Mouse (Mus musculus) embryonic fibroblast, embryonic 13.5 days (primary cell): ENCODE measurements around the gene Dab2ip. TPM values are rescaled to one million over a fixed set of nuclear protein-coding genes. Genes with fewer than 3 reads are reported as not detected.

Experiments used
- H3K27ac ChIP-seq: 2 replicates; pipeline ENCODE4 v1.5.1; 2012; ENCODE audit warnings: low read length, control low read depth, inconsistent platforms; ENCODE audit not compliant: insufficient read depth
- H3K4me1 ChIP-seq: 2 replicates; pipeline ENCODE4 v1.6.1; 2011; ENCODE audit warnings: low read length; ENCODE audit not compliant: control insufficient read depth, insufficient read depth
- H3K4me3 ChIP-seq: 2 replicates; pipeline ENCODE4 v1.5.1; 2011; ENCODE audit warnings: mild to moderate bottlenecking, control low read depth, low read length; ENCODE audit not compliant: insufficient read depth
- CTCF ChIP-seq: IDR thresholded peaks from 2 replicates; pipeline ENCODE4 v1.5.1; 2011; ENCODE audit warnings: mild to moderate bottlenecking, control low read depth, low read length, moderate library complexity, borderline replicate concordance; ENCODE audit not compliant: insufficient read depth
- POLR2A ChIP-seq: IDR thresholded peaks from 2 replicates; pipeline ENCODE4 v1.6.1; 2011; ENCODE audit warnings: low read depth, mild to moderate bottlenecking, control low read depth, low read length, moderate library complexity
- polyA plus RNA-seq: library from polyadenylated mRNA; stranded (reverse); fragments of >200 nt; gene quantifications from 2 replicates; pipeline ENCODE4 v1.2.4, GENCODE M21; 2011; ENCODE audit warnings: low read depth; ENCODE audit not compliant: missing spikeins, insufficient read length

Dab2ip gene
- polyA plus RNA-seq, 1 experiment, result 29.7 TPM

- Histone ChIP-seq H3K4me1 (peaks cover 6% of the 10 kb centered on the region), H3K27ac (0 out of 2 replicates have a peak overlapping the region, but pooled peaks have one; percentile 4), H3K4me3 (no peak overlapping the region)
- TF ChIP-seq POLR2A (no peak), CTCF (no peak)
Observed at GRCm38 (mm10) chr2:35715485-35715884, 157.4 kb downstream of the Dab2ip start.

- TF ChIP-seq POLR2A (no peak), CTCF (no peak)
- H3K27ac ChIP-seq, result no peak overlapping the region
Observed at GRCm38 (mm10) chr2:35716175-35716574, 158.1 kb downstream of the Dab2ip start.

GRCm38 (mm10) chr2:35718003-35718500 is 160.0 kb downstream of the Dab2ip start:
- no peak for TF ChIP-seq CTCF
- TF ChIP-seq POLR2A, result no peak
- H3K4me1 ChIP-seq, result peaks cover 6% of the 10 kb centered on the region
- no peak overlapping the region for H3K27ac ChIP-seq
- no peak overlapping the region for H3K4me3 ChIP-seq

More at GRCm38 (mm10) chr2:35716175-35716574, 158.1 kb downstream of the Dab2ip start:
- H3K4me1 ChIP-seq, result peaks cover 6% of the 10 kb centered on the region
- no peak overlapping the region for H3K4me3 ChIP-seq

GRCm38 (mm10) chr2:35718662-35719061 is 160.6 kb downstream of the Dab2ip start:
- TF ChIP-seq CTCF (no peak), POLR2A (no peak)
- Histone ChIP-seq H3K4me3 (no peak overlapping the region), H3K4me1 (peaks cover 6% of the 10 kb centered on the region), H3K27ac (no peak overlapping the region)

- Histone ChIP-seq H3K4me1 (peaks cover under 1% of the 10 kb centered on the region; the same call in 1 of the 2 replicates), H3K27ac (no peak overlapping the region), H3K4me3 (no peak overlapping the region)
- TF ChIP-seq CTCF, result no peak
Observed at GRCm38 (mm10) chr2:35719230-35720005, 161.4 kb downstream of the Dab2ip start.

- Histone ChIP-seq H3K4me3 (no peak overlapping the region), H3K27ac (no peak overlapping the region), H3K4me1 (no peaks in the 10 kb centered on the region)
- TF ChIP-seq CTCF (no peak), POLR2A (no peak)
Observed at GRCm38 (mm10) chr2:35720104-35720503, 162.0 kb downstream of the Dab2ip start.

- Histone ChIP-seq H3K4me1 (no peaks in the 10 kb centered on the region), H3K4me3 (no peak overlapping the region), H3K27ac (no peak overlapping the region)
- no peak for TF ChIP-seq CTCF
- TF ChIP-seq POLR2A, result no peak
Observed at GRCm38 (mm10) chr2:35720550-35720949, 162.5 kb downstream of the Dab2ip start.

GRCm38 (mm10) chr2:35720956-35721355 is 162.9 kb downstream of the Dab2ip start:
- Histone ChIP-seq H3K27ac (no peak overlapping the region), H3K4me3 (no peak overlapping the region), H3K4me1 (no peaks in the 10 kb centered on the region)
- TF ChIP-seq CTCF (no peak), POLR2A (no peak)

- Histone ChIP-seq H3K4me1 (no peaks in the 10 kb centered on the region), H3K4me3 (no peak overlapping the region), H3K27ac (no peak overlapping the region)
- no peak for TF ChIP-seq CTCF
- TF ChIP-seq POLR2A, result no peak
Observed at GRCm38 (mm10) chr2:35722821-35723220, 164.8 kb downstream of the Dab2ip start.

GRCm38 (mm10) chr2:35723267-35723666 is 165.2 kb downstream of the Dab2ip start:
- Histone ChIP-seq H3K27ac (no peak overlapping the region), H3K4me1 (no peaks in the 10 kb centered on the region), H3K4me3 (no peak overlapping the region)
- TF ChIP-seq POLR2A (no peak), CTCF (no peak)
